Mouse (Mus musculus) heart, embryonic 13.5 days (tissue): Measurements from ENCODE around the gene Kit. TPM values are rescaled to one million over a fixed set of nuclear protein-coding genes. Genes with fewer than 3 reads are reported as not detected.
A peak's percentile ranks its signal among the peaks of the same experiment; 100 is the strongest.

ENCODE experiments used
- ATAC-seq: fragments of 200-750 bp; cut with Nextera tagmentation; 2 replicates; pipeline ENCODE4 v1.8.0; 2017; ENCODE audit warnings: moderate TSS enrichment; ENCODE audit not compliant: insufficient number of reproducible peaks, low FRiP score, low TSS enrichment; ENCODE audit errors: extremely low read depth
- H3K27ac ChIP-seq: fragments of 300-500 bp; sonication (generic); replicated peaks from 2 replicates; pipeline ENCODE4 v1.5.1; 2015; ENCODE audit warnings: moderate library complexity, mild to moderate bottlenecking, inconsistent platforms
- H3K27me3 ChIP-seq: fragments of 300-500 bp; sonication (generic); replicated peaks from 2 replicates; pipeline ENCODE4 v1.6.1; 2015; ENCODE audit warnings: mild to moderate bottlenecking, inconsistent platforms
- H3K36me3 ChIP-seq: fragments of 300-500 bp; sonication (generic); 2 replicates; pipeline ENCODE4 v1.6.1; 2015; ENCODE audit warnings: mild to moderate bottlenecking, inconsistent platforms
- H3K4me1 ChIP-seq: fragments of 300-500 bp; sonication (generic); 2 replicates; pipeline ENCODE4 v1.6.1; 2015; ENCODE audit warnings: inconsistent platforms
- H3K4me2 ChIP-seq: fragments of 300-500 bp; sonication (generic); 2 replicates; pipeline ENCODE4 v1.6.1; 2015; ENCODE audit warnings: inconsistent platforms, mild to moderate bottlenecking, moderate library complexity
- H3K4me3 ChIP-seq: fragments of 300-500 bp; sonication (generic); 2 replicates; pipeline ENCODE4 v1.5.1; 2015; ENCODE audit warnings: moderate library complexity, mild to moderate bottlenecking, inconsistent platforms
- H3K9ac ChIP-seq: fragments of 300-500 bp; sonication (generic); 2 replicates; pipeline ENCODE4 v1.6.1; 2015; ENCODE audit warnings: inconsistent platforms, mild to moderate bottlenecking, moderate library complexity
- H3K9me3 ChIP-seq: fragments of 300-500 bp; sonication (generic); 2 replicates; pipeline ENCODE4 v1.6.1; 2016; ENCODE audit warnings: inconsistent platforms
- WGBS: fragments of 180-500 bp; shearing (Covaris S2); methylation state at CpG from one replicate; pipeline ENCODE4 v1.1.7; 2015; ENCODE audit warnings: mixed read lengths; 5-methylcytosine and 5-hydroxymethylcytosine counted together
- polyA plus RNA-seq: library from polyadenylated mRNA; unstranded; fragments of >200 nt; fragmentation: Nextera tagmentation; extraction: Ambion mirVana; gene quantifications from 2 replicates; pipeline ENCODE4 v1.2.1, GENCODE M21; 2015

Kit gene
- polyA plus RNA-seq, 1 experiment from 2014 or later = 11.1 TPM

DNA sequence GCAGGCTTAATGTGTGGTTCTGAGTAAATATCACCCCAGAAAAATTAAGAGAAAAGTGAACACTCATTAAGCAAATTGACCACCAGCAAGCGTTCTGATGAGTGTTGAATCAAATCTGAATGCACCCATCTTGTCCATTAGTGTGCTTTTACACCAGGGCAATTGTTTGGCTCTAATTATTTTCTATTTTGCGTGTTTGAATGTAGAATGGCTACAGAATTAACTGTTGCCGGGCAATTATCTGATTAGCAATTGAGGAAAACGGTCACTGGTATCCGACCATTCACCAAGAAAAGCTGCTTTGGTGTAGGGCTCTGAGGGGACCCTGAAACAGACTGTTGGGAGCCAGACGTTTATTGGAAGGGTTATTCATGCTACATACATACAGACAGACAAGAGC, 16.2 kb downstream of the Kit start:
- H3K4me2 ChIP-seq = no peak overlapping the region
- H3K4me1 ChIP-seq = peaks cover 6% of the 10 kb centered on the region
- no peaks in the 10 kb centered on the region for H3K36me3 ChIP-seq
- H3K27ac ChIP-seq = no peak overlapping the region
- no peak for ATAC-seq
- WGBS = 67% methylated on average over 6 of the region's 6 CpGs
- H3K9me3 ChIP-seq = no peaks in the 10 kb centered on the region
- H3K9ac ChIP-seq = no peak overlapping the region
- no peaks in the 10 kb centered on the region for H3K27me3 ChIP-seq
- H3K4me3 ChIP-seq = no peak overlapping the region

DNA sequence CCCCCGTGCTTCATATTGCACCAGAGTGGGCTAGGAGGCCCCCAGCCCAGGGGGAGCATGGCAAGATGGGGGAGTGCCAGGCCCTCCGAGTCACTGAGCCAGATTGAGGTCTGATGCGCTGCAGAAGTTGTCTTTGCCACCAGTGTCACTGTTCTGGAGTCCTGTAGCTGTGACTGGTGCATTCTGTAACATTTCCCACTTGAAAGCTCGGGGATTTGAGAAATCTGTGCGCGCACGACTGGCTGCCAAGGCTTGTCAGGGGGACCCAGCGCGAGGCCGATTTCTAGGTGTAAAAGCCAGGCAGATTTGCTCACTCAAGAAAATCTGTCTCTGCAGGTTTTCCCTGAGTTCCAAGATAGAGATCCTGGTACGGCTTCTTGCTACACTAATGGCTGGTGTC, 16.9 kb downstream of the Kit start:
- Histone ChIP-seq H3K27ac (no peak overlapping the region), H3K9ac (no peak overlapping the region), H3K9me3 (no peaks in the 10 kb centered on the region), H3K4me2 (no peak overlapping the region), H3K4me3 (no peak overlapping the region), H3K4me1 (peaks cover 12% of the 10 kb centered on the region), H3K36me3 (no peaks in the 10 kb centered on the region), H3K27me3 (no peaks in the 10 kb centered on the region)
- WGBS = 80% methylated on average over 11 of the region's 11 CpGs
- ATAC-seq = no peak

DNA sequence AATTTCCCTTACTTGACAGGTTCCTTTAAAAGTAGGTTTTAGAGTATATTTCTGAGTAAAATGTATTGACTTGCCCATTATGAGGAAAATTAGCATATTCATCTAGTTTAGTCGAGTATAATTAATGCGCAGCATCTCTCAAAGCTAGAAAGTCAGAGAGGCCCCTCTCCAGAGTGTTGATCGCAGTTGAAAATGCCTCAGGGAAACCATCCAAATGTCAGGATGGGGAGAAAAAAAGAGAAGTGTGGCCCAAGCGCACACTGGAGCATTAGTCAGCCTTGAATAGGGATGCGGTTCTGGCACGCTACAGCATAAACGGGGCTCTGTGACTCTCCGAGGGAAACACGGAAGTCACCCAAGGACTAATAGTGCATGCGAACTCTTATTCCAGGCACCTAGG, 20.6 kb downstream of the Kit start:
- Histone ChIP-seq H3K9me3 (no peaks in the 10 kb centered on the region), H3K4me2 (no peak overlapping the region), H3K4me1 (peaks cover 35% of the 10 kb centered on the region), H3K4me3 (no peak overlapping the region), H3K27me3 (no peaks in the 10 kb centered on the region), H3K36me3 (no peaks in the 10 kb centered on the region), H3K27ac (no peak overlapping the region), H3K9ac (no peak overlapping the region)
- no peak for ATAC-seq
- 93% methylated on average over 10 of the region's 10 CpGs for WGBS

DNA sequence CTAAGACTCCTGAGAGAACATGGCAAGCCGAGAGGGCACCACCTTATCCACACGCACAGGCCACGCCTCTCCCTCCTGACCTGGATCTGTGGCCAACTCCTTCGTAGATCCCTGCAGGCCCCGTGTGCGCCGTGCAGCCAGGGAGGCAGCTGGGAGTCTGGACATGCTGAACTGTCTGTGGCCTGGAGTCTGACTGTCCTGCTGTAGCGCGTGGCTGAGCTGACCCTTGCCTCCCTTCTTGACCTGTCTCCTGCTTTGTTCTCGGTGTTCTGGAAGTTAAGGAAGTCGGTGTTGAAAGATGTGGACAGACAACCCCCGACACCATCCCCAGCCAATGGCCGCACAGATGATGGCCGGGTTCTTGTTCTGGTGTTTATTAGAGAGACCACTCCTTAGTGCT, 21.5 kb downstream of the Kit start:
- ATAC-seq = no peak
- Histone ChIP-seq H3K36me3 (no peaks in the 10 kb centered on the region), H3K4me3 (no peak overlapping the region), H3K27me3 (no peaks in the 10 kb centered on the region), H3K27ac (peak overlapping the region; percentile 36; the same call in 1 of the 2 replicates), H3K4me1 (peaks cover 37% of the 10 kb centered on the region), H3K9ac (peak overlapping the region; percentile 50; the same call in 1 of the 2 replicates), H3K4me2 (peak overlapping the region; percentile 44), H3K9me3 (no peaks in the 10 kb centered on the region)
- WGBS = 20% methylated on average over 14 of the region's 14 CpGs

DNA sequence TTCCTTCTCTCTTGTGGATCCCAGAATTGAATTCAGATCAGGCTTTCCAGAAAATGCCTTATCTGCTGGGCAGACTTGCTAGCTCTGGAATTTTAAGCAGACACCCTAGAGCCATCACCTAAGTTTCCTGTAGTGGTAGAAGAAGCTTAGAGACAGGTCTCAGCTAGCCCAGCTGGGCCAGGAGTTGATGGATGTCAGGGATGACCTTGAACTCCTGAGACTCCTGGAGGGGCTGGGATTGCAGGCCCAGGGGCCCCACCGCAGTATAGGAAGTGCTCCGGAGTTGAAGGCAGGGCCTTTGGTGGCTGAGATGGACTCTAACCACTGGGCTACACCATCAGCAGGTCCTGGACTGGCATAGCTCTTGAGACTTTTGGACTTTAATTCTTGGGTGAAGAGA, 22.6 kb downstream of the Kit start:
- peaks cover 37% of the 10 kb centered on the region for H3K4me1 ChIP-seq
- no peak for ATAC-seq
- no peaks in the 10 kb centered on the region for H3K9me3 ChIP-seq
- H3K9ac ChIP-seq = no peak overlapping the region
- H3K4me2 ChIP-seq = no peak overlapping the region
- H3K27ac ChIP-seq = no peak overlapping the region
- no peaks in the 10 kb centered on the region for H3K27me3 ChIP-seq
- 48% methylated on average over 2 of the region's 2 CpGs for WGBS
- no peaks in the 10 kb centered on the region for H3K36me3 ChIP-seq
- H3K4me3 ChIP-seq = no peak overlapping the region

DNA sequence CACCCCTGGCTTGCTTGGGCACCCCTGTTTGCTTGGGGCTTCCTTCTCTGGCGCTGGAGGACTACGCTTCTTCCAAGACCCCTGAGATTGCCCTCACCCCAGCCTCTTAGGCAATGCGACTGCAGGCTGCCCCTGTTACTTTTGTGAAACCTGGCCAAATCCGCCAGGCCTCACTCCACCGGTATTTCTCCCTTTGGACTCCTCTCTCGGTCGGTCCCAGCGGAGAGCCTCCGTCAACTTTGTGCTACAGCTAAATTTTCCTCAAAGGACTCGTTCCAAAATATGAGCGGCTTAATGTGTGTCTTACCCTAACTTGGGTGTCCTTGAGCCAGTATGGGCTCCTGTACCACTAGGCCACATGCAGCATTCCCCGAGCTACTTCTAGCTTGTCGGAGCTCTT, 23.8 kb downstream of the Kit start:
- H3K4me1 ChIP-seq = peaks cover 37% of the 10 kb centered on the region
- no peaks in the 10 kb centered on the region for H3K9me3 ChIP-seq
- ATAC-seq = no peak
- no peak overlapping the region for H3K4me2 ChIP-seq
- no peak overlapping the region for H3K9ac ChIP-seq
- H3K4me3 ChIP-seq = no peak overlapping the region
- 91% methylated on average over 13 of the region's 13 CpGs for whole genome bisulfite sequencing
- H3K36me3 ChIP-seq = no peaks in the 10 kb centered on the region
- H3K27me3 ChIP-seq = no peaks in the 10 kb centered on the region
- no peak overlapping the region for H3K27ac ChIP-seq

DNA sequence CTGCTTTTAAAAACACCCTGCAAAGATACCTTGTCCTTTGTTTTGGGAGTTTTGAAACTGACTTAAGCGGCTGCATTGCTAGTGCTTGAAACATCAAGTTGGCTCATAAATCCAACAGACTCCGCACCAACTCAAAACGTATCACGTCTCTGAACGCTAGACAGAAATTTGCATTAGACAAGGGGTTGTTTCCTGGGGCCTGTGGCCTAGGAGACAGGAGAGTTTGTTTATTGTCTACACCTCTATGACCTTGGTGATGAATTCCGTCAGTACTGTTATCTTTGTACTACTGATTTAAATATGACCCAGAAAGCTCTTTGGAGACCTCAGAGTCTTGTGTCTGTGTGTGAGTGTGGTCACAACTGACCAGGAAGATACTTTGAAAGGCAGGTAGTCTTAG, 25.3 kb downstream of the Kit start:
- peaks cover 37% of the 10 kb centered on the region for H3K4me1 ChIP-seq

DNA sequence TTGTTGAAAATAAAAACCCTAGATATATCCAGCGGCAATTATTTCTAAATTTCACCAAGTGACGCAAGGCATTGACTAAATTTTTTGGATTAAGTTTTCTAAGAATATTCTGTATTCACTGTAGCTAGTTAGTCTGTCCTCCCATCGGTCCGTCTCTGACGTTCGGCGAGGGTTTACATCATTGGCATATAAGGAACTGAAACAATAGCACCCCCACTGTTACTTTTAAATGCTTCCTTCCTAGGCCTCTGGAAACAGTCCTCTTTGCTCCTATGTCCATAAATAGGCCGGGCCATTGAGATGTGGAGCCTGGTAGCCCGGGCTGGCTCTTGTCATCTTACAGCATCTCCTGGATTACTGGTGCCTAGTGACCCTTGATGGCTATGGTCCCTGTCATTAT, 29.5 kb downstream of the Kit start:
- ATAC-seq = no peak
- WGBS = 67% methylated on average over 9 of the region's 9 CpGs
- peaks cover 35% of the 10 kb centered on the region for H3K4me1 ChIP-seq

More for the DNA sequence above, 25.3 kb downstream of the Kit start:
- no peak overlapping the region for H3K27ac ChIP-seq
- H3K27me3 ChIP-seq = no peaks in the 10 kb centered on the region
- no peak overlapping the region for H3K4me3 ChIP-seq
- H3K9me3 ChIP-seq = no peaks in the 10 kb centered on the region
- no peak overlapping the region for H3K4me2 ChIP-seq
- 57% methylated on average over 6 of the region's 6 CpGs for WGBS
- ATAC-seq = no peak
- H3K9ac ChIP-seq = no peak overlapping the region
- H3K36me3 ChIP-seq = no peaks in the 10 kb centered on the region

DNA sequence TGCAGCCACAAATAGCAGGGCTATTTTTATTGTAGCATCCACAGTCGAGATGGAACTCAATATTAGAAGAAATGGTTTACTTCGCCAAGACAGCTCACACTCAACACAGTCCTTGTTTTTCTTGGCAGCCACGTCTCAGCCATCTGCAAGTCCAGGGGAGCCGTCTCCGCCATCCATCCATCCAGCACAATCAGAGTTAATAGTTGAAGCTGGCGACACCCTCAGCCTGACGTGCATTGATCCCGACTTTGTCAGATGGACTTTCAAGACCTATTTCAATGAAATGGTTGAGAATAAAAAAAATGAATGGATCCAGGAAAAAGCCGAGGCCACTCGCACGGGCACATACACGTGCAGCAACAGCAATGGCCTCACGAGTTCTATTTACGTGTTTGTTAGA, 32.2 kb downstream of the Kit start:
- no peak for ATAC-seq
- Histone ChIP-seq H3K27me3 (no peaks in the 10 kb centered on the region), H3K4me1 (peaks cover 38% of the 10 kb centered on the region), H3K36me3 (no peaks in the 10 kb centered on the region), H3K9ac (no peak overlapping the region), H3K4me2 (no peak overlapping the region), H3K4me3 (no peak overlapping the region), H3K27ac (no peak overlapping the region), H3K9me3 (no peaks in the 10 kb centered on the region)
- 63% methylated on average over 14 of the region's 14 CpGs for WGBS

More for the DNA sequence above, 29.5 kb downstream of the Kit start:
- H3K9me3 ChIP-seq = no peaks in the 10 kb centered on the region
- no peaks in the 10 kb centered on the region for H3K36me3 ChIP-seq
- no peak overlapping the region for H3K9ac ChIP-seq
- H3K27me3 ChIP-seq = no peaks in the 10 kb centered on the region
- no peak overlapping the region for H3K4me2 ChIP-seq
- H3K4me3 ChIP-seq = no peak overlapping the region
- no peak overlapping the region for H3K27ac ChIP-seq

DNA sequence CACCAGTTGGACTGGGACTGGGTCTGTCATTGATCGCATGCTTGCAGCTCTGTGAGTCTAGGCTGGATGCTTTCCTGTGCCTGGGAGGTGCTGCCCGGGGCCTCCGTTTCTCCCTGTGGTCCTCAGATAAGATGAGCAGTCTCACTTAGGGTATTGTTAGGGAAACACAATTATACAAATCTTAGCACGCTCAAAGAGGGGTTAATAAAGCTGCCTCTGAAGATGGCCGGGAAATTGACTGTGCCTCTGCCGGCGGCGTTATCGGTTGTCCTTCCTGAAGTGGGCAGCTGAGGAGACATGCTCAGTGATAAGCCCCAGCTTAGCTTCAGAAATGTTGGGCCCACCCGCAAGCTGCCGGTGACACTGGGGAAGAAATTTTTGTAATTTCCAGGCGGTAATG, 33.3 kb downstream of the Kit start:
- peaks cover 38% of the 10 kb centered on the region for H3K4me1 ChIP-seq
- H3K4me2 ChIP-seq = peak overlapping the region; percentile 56
- no peak overlapping the region for H3K27ac ChIP-seq
- H3K4me3 ChIP-seq = peak overlapping the region; percentile 11
- no peak overlapping the region for H3K9ac ChIP-seq
- no peak for ATAC-seq
- no peaks in the 10 kb centered on the region for H3K36me3 ChIP-seq
- H3K27me3 ChIP-seq = no peaks in the 10 kb centered on the region
- 14% methylated on average over 12 of the region's 12 CpGs for WGBS
- H3K9me3 ChIP-seq = no peaks in the 10 kb centered on the region

DNA sequence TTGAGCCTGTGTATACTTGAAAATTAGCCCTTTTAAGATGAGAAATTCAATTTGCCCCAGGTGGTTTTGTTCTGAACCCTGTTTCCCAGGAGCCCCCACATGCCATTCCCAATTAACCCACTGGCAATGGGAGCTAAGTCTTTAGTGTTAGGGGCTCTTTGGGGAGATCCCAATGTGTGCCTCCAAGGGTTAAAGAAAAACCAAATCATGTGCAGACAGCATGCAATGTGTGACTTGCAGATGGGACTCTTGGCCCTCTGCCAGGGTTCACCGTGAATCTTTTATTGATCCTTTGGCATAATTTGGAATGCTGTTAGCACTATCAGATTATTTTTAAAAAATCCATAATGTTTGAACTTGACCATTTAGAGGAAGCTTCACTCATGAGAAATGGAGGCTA, 37.7 kb downstream of the Kit start:
- H3K9ac ChIP-seq = no peak overlapping the region
- ATAC-seq = no peak
- no peaks in the 10 kb centered on the region for H3K27me3 ChIP-seq
- H3K36me3 ChIP-seq = no peaks in the 10 kb centered on the region
- H3K9me3 ChIP-seq = no peaks in the 10 kb centered on the region
- H3K4me3 ChIP-seq = no peak overlapping the region
- no peak overlapping the region for H3K4me2 ChIP-seq
- H3K4me1 ChIP-seq = peaks cover 26% of the 10 kb centered on the region
- H3K27ac ChIP-seq = no peak overlapping the region
- WGBS = 69% methylated on average over 1 of the region's 1 CpGs

DNA sequence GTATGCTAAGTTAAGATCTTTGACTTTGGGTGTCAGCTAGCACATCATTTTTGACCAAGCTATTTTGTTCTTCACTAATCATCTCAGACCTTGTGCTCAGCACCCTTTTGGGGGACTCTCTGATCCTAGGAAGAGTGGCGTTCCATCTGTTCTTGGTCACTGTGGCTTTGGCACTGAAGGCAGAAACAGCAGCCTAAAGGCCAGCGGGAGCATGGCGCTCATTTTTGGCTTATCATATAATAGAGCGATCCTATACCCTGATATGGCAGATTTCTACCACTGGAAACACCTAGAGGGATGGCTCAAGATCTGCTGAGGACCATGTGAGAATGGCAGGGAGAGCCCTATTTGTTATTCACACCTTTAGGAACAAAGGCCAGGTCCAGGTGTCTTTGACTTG, 38.2 kb downstream of the Kit start:
- no peak for ATAC-seq
- Histone ChIP-seq H3K4me3 (no peak overlapping the region), H3K27ac (no peak overlapping the region), H3K27me3 (no peaks in the 10 kb centered on the region), H3K9ac (no peak overlapping the region), H3K9me3 (no peaks in the 10 kb centered on the region), H3K36me3 (no peaks in the 10 kb centered on the region), H3K4me2 (no peak overlapping the region), H3K4me1 (peaks cover 21% of the 10 kb centered on the region)
- WGBS = 87% methylated on average over 4 of the region's 4 CpGs
